Mouse (Mus musculus) monocyte, adult 2 months (primary cell): ENCODE results near the gene Esp24.
"Not testable (repeated sequence)": the region's sequence is repeated elsewhere in the genome, so short reads cannot be mapped to it uniquely, and the experiment has no call there.

Experiments used
- DNase-seq, 2 experiments: peaks; one replicate each; pipeline ENCODE4 v3.0.0; 2022; ENCODE audit warnings: low spot score in 2 of 2, low read depth in 1 of 2

Esp24 gene

GRCm38 (mm10) chr17:39036395-39036794 is at the start of gene Esp24:
Esp24 (plus strand) TSS chr17:39036695.
- not testable (repeated sequence) for DNase-seq

- no peak for DNase-seq
Measured at GRCm38 (mm10) chr17:39009846-39010245, 26.6 kb upstream of the Esp24 start.

GRCm38 (mm10) chr17:39010675-39011638 is 25.5 kb upstream of the Esp24 start:
- no peak for DNase-seq

- DNase-seq = no peak
Measured at GRCm38 (mm10) chr17:39017184-39017583, 19.3 kb upstream of the Esp24 start.

- no peak for DNase-seq
Measured at GRCm38 (mm10) chr17:39043241-39043640, 6.7 kb downstream of the Esp24 start, which contains the start of gene Gm21903. Gm21903 (minus strand) TSS chr17:39043341.

- DNase-seq = no peak
Measured at GRCm38 (mm10) chr17:39063641-39064040, 27.1 kb downstream of the Esp24 start.

GRCm38 (mm10) chr17:39076937-39077336 is 40.4 kb downstream of the Esp24 start, which contains the start of gene Esp23:
Esp23 (minus strand) TSS chr17:39077037.
- no peak for DNase-seq
